Mouse (Mus musculus) erythroid progenitor cell, adult 5-6 weeks (primary cell): ENCODE results near the gene Olfr10. TPM values are rescaled to one million over a fixed set of nuclear protein-coding genes. Genes with fewer than 3 reads are reported as not detected.
"Not testable (repeated sequence)": the region's sequence is repeated elsewhere in the genome, so short reads cannot be mapped to it uniquely, and the experiment has no call there.

Source experiments
- ATAC-seq: replicated peaks from 2 replicates; pipeline ENCODE4 v1.8.0; 2016; ENCODE audit warnings: moderate number of reproducible peaks, mild to moderate bottlenecking, moderate TSS enrichment, inconsistent platforms; ENCODE audit not compliant: poor library complexity, low FRiP score, severe bottlenecking
- total RNA-seq, 2 experiments: library from RNA; stranded (forward) in 1 of 2; stranded (reverse) in 1 of 2; fragments of 150-400 nt in 1 of 2; fragments of 186-747, 209-891 nt in 1 of 2; gene quantifications; 2 replicates each; pipeline versions ENCODE4 v1.2.3 to v1.2.4; 2015 to 2017; ENCODE audit warnings: low replicate concordance in 2 of 2

The Olfr10 gene
- total RNA-seq, 2 experiments from 2014 or later = not detected

GRCm38 (mm10) chr11:49292777-49293176 lies 11.8 kb upstream of the Olfr10 start:
- ATAC-seq = no peak

- ATAC-seq = not testable (repeated sequence)
These were observed 4.0 kb downstream of the Olfr10 start for GRCm38 (mm10) chr11:49308547-49308946.

- no peak for ATAC-seq
These were observed 17.9 kb downstream of the Olfr10 start, which contains the start of gene Olfr1391 for GRCm38 (mm10) chr11:49322442-49322841. Gene Olfr1391, plus strand, starts transcription at chr11:49322742.

- ATAC-seq = no peak
These were observed 22.2 kb downstream of the Olfr10 start for GRCm38 (mm10) chr11:49326726-49327125.

- no peak for ATAC-seq
These were observed 25.1 kb downstream of the Olfr10 start for GRCm38 (mm10) chr11:49329686-49330085.

- ATAC-seq = no peak
These were observed 30.3 kb downstream of the Olfr10 start, which contains the start of gene Olfr1390 for GRCm38 (mm10) chr11:49334888-49335287. Gene Olfr1390, plus strand, starts transcription at chr11:49335188.

- no peak for ATAC-seq
These were observed 32.8 kb downstream of the Olfr10 start for GRCm38 (mm10) chr11:49337150-49337832.

Other genes starting within 250 kb of the Olfr10 start
- 10.5 and 29.3 TPM in 2 replicates for gene Tgtp2, start 240.5 kb upstream of the Olfr10 start, total RNA-seq (2015; ENCODE audit: low replicate concordance)
- 19.6 and 28.1 TPM in 2 replicates for gene Tgtp2, start 240.5 kb upstream of the Olfr10 start, total RNA-seq (2017; ENCODE audit: low replicate concordance)
- 54.1 and 55.9 TPM in 2 replicates for gene Ifi47, start 228.2 kb upstream of the Olfr10 start, total RNA-seq (2015; ENCODE audit: low replicate concordance)
- 17.2 and 18.8 TPM in 2 replicates for gene Ifi47, start 228.2 kb upstream of the Olfr10 start, total RNA-seq (2017; ENCODE audit: low replicate concordance)
- gene Olfr1396, start 189.9 kb upstream of the Olfr10 start, total RNA-seq (2015; ENCODE audit: low replicate concordance) = not detected in 2 replicates
- not detected in 2 replicates for gene Olfr1396, start 189.9 kb upstream of the Olfr10 start, total RNA-seq (2017; ENCODE audit: low replicate concordance)
- not detected in 2 replicates for gene Olfr1395, start 162.5 kb upstream of the Olfr10 start, total RNA-seq (2015; ENCODE audit: low replicate concordance)
- gene Olfr1395, start 162.5 kb upstream of the Olfr10 start, total RNA-seq (2017; ENCODE audit: low replicate concordance) = not detected in 2 replicates
- gene Olfr1394, start 150.4 kb upstream of the Olfr10 start, total RNA-seq (2015; ENCODE audit: low replicate concordance) = not detected in 2 replicates
- gene Olfr1394, start 150.4 kb upstream of the Olfr10 start, total RNA-seq (2017; ENCODE audit: low replicate concordance) = not detected in 2 replicates
- 1.1 and 2.9 TPM in 2 replicates for gene Btnl9, start 117.6 kb upstream of the Olfr10 start, total RNA-seq (2015; ENCODE audit: low replicate concordance)
- 0.53 and 0.77 TPM in 2 replicates for gene Btnl9, start 117.6 kb upstream of the Olfr10 start, total RNA-seq (2017; ENCODE audit: low replicate concordance)
- 55.9 and 72.1 TPM in 2 replicates for gene Zfp62, start 101.4 kb upstream of the Olfr10 start, total RNA-seq (2015; ENCODE audit: low replicate concordance)
- 35.6 and 36.3 TPM in 2 replicates for gene Zfp62, start 101.4 kb upstream of the Olfr10 start, total RNA-seq (2017; ENCODE audit: low replicate concordance)
- 12.2 and 15.5 TPM in 2 replicates for gene Mgat1, start 60.5 kb upstream of the Olfr10 start, total RNA-seq (2015; ENCODE audit: low replicate concordance)
- 21.8 and 26.2 TPM in 2 replicates for gene Mgat1, start 60.5 kb upstream of the Olfr10 start, total RNA-seq (2017; ENCODE audit: low replicate concordance)
- not detected in 2 replicates for gene Olfr1393, start 26.4 kb upstream of the Olfr10 start, total RNA-seq (2015; ENCODE audit: low replicate concordance)
- gene Olfr1393, start 26.4 kb upstream of the Olfr10 start, total RNA-seq (2017; ENCODE audit: low replicate concordance) = not detected in 2 replicates
- not detected in 2 replicates for gene Olfr1392, start 19.5 kb upstream of the Olfr10 start, total RNA-seq (2015; ENCODE audit: low replicate concordance)
- not detected in 2 replicates for gene Olfr1392, start 19.5 kb upstream of the Olfr10 start, total RNA-seq (2017; ENCODE audit: low replicate concordance)
- not detected in 2 replicates for gene Olfr1391, start 18.0 kb downstream of the Olfr10 start, total RNA-seq (2015; ENCODE audit: low replicate concordance)
- not detected in 2 replicates for gene Olfr1391, start 18.0 kb downstream of the Olfr10 start, total RNA-seq (2017; ENCODE audit: low replicate concordance)
- gene Olfr1390, start 30.4 kb downstream of the Olfr10 start, total RNA-seq (2015; ENCODE audit: low replicate concordance) = not detected in 2 replicates
- gene Olfr1390, start 30.4 kb downstream of the Olfr10 start, total RNA-seq (2017; ENCODE audit: low replicate concordance) = not detected in 2 replicates
- not detected in 2 replicates for gene Olfr1389, start 118.3 kb downstream of the Olfr10 start, total RNA-seq (2015; ENCODE audit: low replicate concordance)
- gene Olfr1389, start 118.3 kb downstream of the Olfr10 start, total RNA-seq (2017; ENCODE audit: low replicate concordance) = not detected in 2 replicates
- 1.8 TPM in 1 of 2 replicates, not detected in the other for gene Olfr1388, start 131.9 kb downstream of the Olfr10 start, total RNA-seq (2015; ENCODE audit: low replicate concordance)
- gene Olfr1388, start 131.9 kb downstream of the Olfr10 start, total RNA-seq (2017; ENCODE audit: low replicate concordance) = 2.7 and 7.3 TPM in 2 replicates
- not detected in 2 replicates for gene Olfr1387, start 150.6 kb downstream of the Olfr10 start, total RNA-seq (2015; ENCODE audit: low replicate concordance)
- gene Olfr1387, start 150.6 kb downstream of the Olfr10 start, total RNA-seq (2017; ENCODE audit: low replicate concordance) = not detected in 2 replicates
- not detected in 2 replicates for gene Olfr1386, start 160.3 kb downstream of the Olfr10 start, total RNA-seq (2015; ENCODE audit: low replicate concordance)
- not detected in 2 replicates for gene Olfr1386, start 160.3 kb downstream of the Olfr10 start, total RNA-seq (2017; ENCODE audit: low replicate concordance)
- gene Olfr1385, start 184.3 kb downstream of the Olfr10 start, total RNA-seq (2015; ENCODE audit: low replicate concordance) = not detected in 2 replicates
- not detected in 2 replicates for gene Olfr1385, start 184.3 kb downstream of the Olfr10 start, total RNA-seq (2017; ENCODE audit: low replicate concordance)
- gene Olfr1384, start 202.0 kb downstream of the Olfr10 start, total RNA-seq (2015; ENCODE audit: low replicate concordance) = not detected in 2 replicates
- gene Olfr1384, start 202.0 kb downstream of the Olfr10 start, total RNA-seq (2017; ENCODE audit: low replicate concordance) = not detected in 2 replicates
- gene Olfr1383, start 214.9 kb downstream of the Olfr10 start, total RNA-seq (2015; ENCODE audit: low replicate concordance) = not detected in 2 replicates
- gene Olfr1383, start 214.9 kb downstream of the Olfr10 start, total RNA-seq (2017; ENCODE audit: low replicate concordance) = not detected in 2 replicates
- gene Olfr1382, start 223.5 kb downstream of the Olfr10 start, total RNA-seq (2015; ENCODE audit: low replicate concordance) = not detected in 2 replicates
- not detected in 2 replicates for gene Olfr1382, start 223.5 kb downstream of the Olfr10 start, total RNA-seq (2017; ENCODE audit: low replicate concordance)
- gene Olfr1381, start 238.7 kb downstream of the Olfr10 start, total RNA-seq (2015; ENCODE audit: low replicate concordance) = not detected in 2 replicates
- gene Olfr1381, start 238.7 kb downstream of the Olfr10 start, total RNA-seq (2017; ENCODE audit: low replicate concordance) = not detected in 2 replicates